Mouse (Mus musculus): ENCODE results near the gene Fam45a. TPM values are rescaled to one million over a fixed set of nuclear protein-coding genes. Genes with fewer than 3 reads are reported as not detected.
A peak's percentile ranks its signal among the peaks of the same experiment; 100 is the strongest.

The Fam45a gene
- polyA plus RNA-seq, 1 experiment from 2014 or later = 29.0 TPM

DNA sequence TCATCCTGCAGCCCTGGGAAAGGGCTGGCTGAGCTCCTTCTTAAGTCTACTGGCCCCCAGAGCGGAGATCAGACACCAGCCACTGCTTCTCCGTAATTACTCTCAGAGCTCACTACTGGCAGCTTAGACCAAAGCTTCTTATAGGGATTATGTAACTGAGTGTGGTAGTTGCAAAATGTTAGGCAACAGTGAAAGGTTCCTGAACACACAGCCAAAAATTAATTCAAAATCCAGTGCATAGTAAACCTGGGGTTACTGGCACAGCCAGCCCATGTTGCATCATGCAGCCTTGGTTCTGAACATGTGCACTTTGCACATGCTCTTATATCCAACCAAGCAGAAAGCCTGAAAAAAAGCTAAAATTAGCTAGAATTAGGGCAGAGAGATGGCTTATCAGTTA lies 16.1 kb upstream of the Fam45a start:
- Histone ChIP-seq H3K27ac (no peak overlapping the region), H3K27me3 (peaks cover 3% of the 10 kb centered on the region; the same call in 1 of the 2 replicates), H3K4me1 (0 out of 2 replicates have a peak, but pooled peaks cover 3% of the 10 kb centered on the region), H3K36me3 (no peaks in the 10 kb centered on the region), H3K4me2 (no peak overlapping the region), H3K4me3 (replicated peaks) (no peak overlapping the region), H3K9me3 (replicated peaks) (no peaks in the 10 kb centered on the region), H3K9ac (no peak overlapping the region)
- ATAC-seq (replicated peaks; ENCODE audit: low FRiP score) = no peak
- 86% methylated on average over 2 of the region's 2 CpGs for WGBS

DNA sequence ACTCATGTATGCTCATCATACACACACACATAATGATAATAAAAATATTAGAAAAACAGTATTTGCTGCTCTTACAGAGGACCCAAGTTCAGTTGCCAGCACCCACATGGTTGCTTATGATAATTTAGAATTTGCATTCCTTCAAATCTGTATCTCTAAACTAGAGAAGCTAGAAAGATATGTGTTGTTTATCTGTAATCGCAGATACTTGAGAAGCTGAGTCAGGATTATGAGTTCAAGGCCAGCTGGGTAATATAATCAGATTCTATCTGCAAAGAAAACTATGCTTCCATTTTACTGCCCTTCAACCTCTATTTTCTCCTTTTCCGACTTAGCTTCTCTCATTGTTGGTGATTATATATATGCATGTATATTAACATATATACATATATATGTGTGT lies 14.0 kb upstream of the Fam45a start:
- no peak overlapping the region for H3K4me2 ChIP-seq
- no peak overlapping the region for H3K27ac ChIP-seq
- H3K27me3 ChIP-seq = peaks cover 3% of the 10 kb centered on the region; the same call in 1 of the 2 replicates
- H3K9me3 ChIP-seq (replicated peaks) = no peaks in the 10 kb centered on the region
- 83% methylated on average over 2 of the region's 2 CpGs for WGBS
- no peaks in the 10 kb centered on the region for H3K4me1 ChIP-seq
- no peak for ATAC-seq (replicated peaks; ENCODE audit: low FRiP score)
- no peak overlapping the region for H3K4me3 ChIP-seq (replicated peaks)
- no peak overlapping the region for H3K9ac ChIP-seq
- no peaks in the 10 kb centered on the region for H3K36me3 ChIP-seq

DNA sequence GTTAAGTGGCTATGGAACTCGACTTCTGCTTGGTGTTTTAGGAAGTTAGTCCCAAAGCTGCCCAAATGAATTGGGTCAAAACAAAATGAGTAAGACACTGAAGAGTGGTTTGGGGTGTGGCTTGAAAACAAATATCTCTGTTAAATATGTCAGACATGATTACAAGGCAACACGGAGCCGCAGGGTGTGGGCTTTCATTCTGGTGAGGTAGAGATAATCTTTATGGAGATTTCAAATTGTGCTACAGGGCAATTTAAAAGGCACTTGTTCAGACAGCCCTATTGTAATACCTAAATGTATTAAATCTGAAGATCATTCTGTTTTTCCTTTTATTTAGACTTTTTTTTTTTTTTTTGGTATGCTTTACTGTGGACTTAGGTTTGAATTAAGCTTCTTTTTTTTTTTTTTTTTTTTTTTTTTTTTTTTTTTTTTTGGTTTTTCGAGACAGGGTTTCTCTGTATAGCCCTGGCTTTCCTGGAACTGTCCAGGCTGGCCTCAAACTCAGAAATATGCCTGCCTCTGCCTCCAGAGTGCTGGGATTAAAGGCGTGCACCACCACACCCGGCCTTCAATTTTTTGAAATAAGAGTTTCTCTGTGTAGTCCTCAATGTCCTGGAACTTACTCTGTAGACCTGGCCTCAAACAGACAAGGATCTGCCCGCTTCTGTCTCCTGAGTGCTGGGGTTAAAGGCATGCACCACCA lies 11.4 kb upstream of the Fam45a start:
- Histone ChIP-seq H3K9me3 (replicated peaks) (no peaks in the 10 kb centered on the region), H3K4me1 (no peaks in the 10 kb centered on the region), H3K9ac (no peak overlapping the region), H3K4me2 (no peak overlapping the region), H3K36me3 (no peaks in the 10 kb centered on the region), H3K4me3 (replicated peaks) (no peak overlapping the region), H3K27me3 (peaks cover 6% of the 10 kb centered on the region; the same call in 1 of the 2 replicates), H3K27ac (no peak overlapping the region)
- WGBS = 84% methylated on average over 7 of the region's 7 CpGs
- ATAC-seq (replicated peaks; ENCODE audit: low FRiP score) = no peak

DNA sequence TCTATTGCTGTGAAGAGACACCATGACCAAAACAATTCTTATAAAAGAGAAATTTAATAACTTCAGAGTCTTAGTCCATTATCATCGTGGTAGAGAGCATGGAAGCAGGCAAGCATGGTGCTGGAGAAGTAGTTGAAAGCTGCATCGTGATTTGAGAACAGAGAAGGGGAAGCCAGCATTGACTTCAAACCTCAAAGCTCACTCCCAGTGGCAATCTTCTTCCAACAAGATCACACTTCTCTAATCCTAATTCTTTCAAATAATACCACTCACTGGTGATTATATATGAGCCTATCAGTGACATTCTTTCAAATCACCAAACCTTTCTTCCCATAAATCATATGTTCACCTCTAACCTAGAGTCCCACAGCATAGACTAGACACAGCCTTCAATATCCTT lies 6.5 kb upstream of the Fam45a start:
- Histone ChIP-seq H3K27me3 (0 out of 2 replicates have a peak, but pooled peaks cover 3% of the 10 kb centered on the region), H3K4me1 (no peaks in the 10 kb centered on the region), H3K4me3 (replicated peaks) (no peak overlapping the region), H3K9me3 (replicated peaks) (no peaks in the 10 kb centered on the region), H3K27ac (no peak overlapping the region), H3K36me3 (no peaks in the 10 kb centered on the region), H3K9ac (no peak overlapping the region), H3K4me2 (no peak overlapping the region)
- WGBS = 62% methylated on average over 2 of the region's 2 CpGs
- no peak for ATAC-seq (replicated peaks; ENCODE audit: low FRiP score)

DNA sequence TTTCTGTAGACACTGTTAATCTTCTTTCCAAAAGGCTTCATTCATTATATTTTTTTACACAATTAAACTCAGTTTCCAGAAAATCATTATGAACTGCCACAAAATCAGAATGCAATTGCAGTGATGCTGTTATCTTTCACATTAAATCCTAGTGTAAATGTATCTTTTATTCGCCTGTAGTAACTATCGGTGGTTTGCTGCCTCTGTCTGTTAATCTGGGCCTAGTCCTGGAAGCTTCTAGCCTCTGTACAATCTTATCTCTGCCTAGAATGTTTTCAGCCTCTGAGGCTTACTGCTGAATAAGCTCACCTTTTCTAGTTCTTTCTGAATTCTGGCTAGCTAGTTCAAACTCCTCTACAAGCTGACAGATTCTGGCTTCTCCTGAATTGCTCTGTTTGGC lies 1.5 kb upstream of the Fam45a start:
- peaks cover under 1% of the 10 kb centered on the region for H3K36me3 ChIP-seq
- no peak overlapping the region for H3K4me2 ChIP-seq
- H3K4me3 ChIP-seq (replicated peaks) = no peak overlapping the region
- H3K9ac ChIP-seq = no peak overlapping the region
- H3K4me1 ChIP-seq = peaks cover 12% of the 10 kb centered on the region
- no peaks in the 10 kb centered on the region for H3K9me3 ChIP-seq (replicated peaks)
- H3K27ac ChIP-seq = no peak overlapping the region
- no peaks in the 10 kb centered on the region for H3K27me3 ChIP-seq
- ATAC-seq (replicated peaks; ENCODE audit: low FRiP score) = no peak
- 92% methylated on average over 2 of the region's 2 CpGs for WGBS

DNA sequence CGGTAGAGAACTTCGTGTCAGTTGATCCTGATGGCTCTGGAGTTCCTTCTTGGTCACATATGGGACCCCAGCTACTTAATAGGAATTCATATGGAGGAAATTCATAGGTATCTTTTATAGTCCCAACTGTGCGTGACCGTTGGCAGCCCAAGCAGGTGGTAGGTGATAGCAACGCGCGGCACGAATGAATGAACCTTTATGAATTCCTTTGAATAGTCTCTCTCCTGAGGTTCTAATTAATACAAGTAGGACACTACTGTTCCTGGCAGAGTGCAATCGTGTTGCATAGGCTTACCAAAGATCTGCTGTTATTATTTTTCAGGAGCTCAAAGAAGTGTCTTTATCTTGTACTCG lies 628 bp downstream of the Fam45a start:
- WGBS = 19% methylated on average over 10 of the region's 10 CpGs
- H3K4me2 ChIP-seq = peak overlapping the region; percentile 79
- H3K4me3 ChIP-seq (replicated peaks) = peak overlapping the region; percentile 77
- peak overlapping the region; percentile 77 for H3K9ac ChIP-seq
- no peaks in the 10 kb centered on the region for H3K27me3 ChIP-seq
- no peak for ATAC-seq (replicated peaks; ENCODE audit: low FRiP score)
- H3K36me3 ChIP-seq = peaks cover 17% of the 10 kb centered on the region
- H3K9me3 ChIP-seq (replicated peaks) = no peaks in the 10 kb centered on the region
- peaks cover 12% of the 10 kb centered on the region for H3K4me1 ChIP-seq
- peak overlapping the region; percentile 78 for H3K27ac ChIP-seq

DNA sequence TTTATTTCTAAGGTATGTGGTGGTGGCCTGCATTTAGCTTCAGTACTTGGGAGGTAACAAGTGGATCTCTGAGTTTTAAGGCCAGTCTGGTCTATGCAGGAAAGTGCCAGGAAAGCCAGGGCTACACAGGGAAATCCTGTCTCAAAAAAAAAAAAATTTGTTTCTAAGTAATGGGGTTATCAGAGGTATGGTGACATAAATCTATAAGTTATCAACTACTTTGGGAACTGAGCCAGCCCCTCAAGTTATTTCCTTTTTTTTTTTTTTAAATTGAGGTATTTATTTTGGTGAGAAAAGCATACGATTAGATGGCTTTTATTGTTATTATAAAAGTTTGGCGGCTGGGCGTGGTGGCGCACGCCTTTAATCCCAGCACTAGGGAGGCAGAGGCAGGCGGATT lies 1.7 kb downstream of the Fam45a start:
- peaks cover 12% of the 10 kb centered on the region for H3K4me1 ChIP-seq
- WGBS = 90% methylated on average over 6 of the region's 6 CpGs

DNA sequence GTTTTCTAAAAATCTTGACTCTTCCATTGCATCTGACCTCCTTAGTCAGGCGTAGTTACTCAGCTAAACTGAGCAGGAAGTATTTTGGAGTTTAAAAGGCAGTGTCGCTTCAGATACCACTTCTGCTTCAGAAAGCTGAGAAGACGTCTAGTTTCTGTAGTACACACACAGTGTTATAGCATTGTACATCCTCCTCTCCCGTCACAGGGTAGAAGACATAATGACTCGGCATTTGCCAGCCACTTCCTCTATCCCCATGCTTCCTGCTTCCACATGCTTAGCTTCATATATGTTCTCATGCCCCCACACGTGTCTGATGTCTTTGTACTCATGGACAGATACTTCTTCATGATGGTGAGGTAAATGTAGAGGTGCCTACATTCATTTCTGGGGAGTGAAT lies 7.3 kb downstream of the Fam45a start:
- Histone ChIP-seq H3K4me2 (no peak overlapping the region), H3K27ac (no peak overlapping the region), H3K36me3 (peaks cover 70% of the 10 kb centered on the region), H3K9me3 (replicated peaks) (no peaks in the 10 kb centered on the region), H3K4me1 (no peaks in the 10 kb centered on the region), H3K9ac (no peak overlapping the region), H3K27me3 (no peaks in the 10 kb centered on the region), H3K4me3 (replicated peaks) (no peak overlapping the region)
- 88% methylated on average over 6 of the region's 6 CpGs for WGBS
- ATAC-seq (replicated peaks; ENCODE audit: low FRiP score) = no peak

More for the DNA sequence above, 1.7 kb downstream of the Fam45a start:
- Histone ChIP-seq H3K4me3 (replicated peaks) (no peak overlapping the region), H3K4me2 (no peak overlapping the region), H3K9me3 (replicated peaks) (no peaks in the 10 kb centered on the region), H3K9ac (no peak overlapping the region), H3K27me3 (no peaks in the 10 kb centered on the region), H3K27ac (no peak overlapping the region), H3K36me3 (peaks cover 23% of the 10 kb centered on the region)
- no peak for ATAC-seq (replicated peaks; ENCODE audit: low FRiP score)

DNA sequence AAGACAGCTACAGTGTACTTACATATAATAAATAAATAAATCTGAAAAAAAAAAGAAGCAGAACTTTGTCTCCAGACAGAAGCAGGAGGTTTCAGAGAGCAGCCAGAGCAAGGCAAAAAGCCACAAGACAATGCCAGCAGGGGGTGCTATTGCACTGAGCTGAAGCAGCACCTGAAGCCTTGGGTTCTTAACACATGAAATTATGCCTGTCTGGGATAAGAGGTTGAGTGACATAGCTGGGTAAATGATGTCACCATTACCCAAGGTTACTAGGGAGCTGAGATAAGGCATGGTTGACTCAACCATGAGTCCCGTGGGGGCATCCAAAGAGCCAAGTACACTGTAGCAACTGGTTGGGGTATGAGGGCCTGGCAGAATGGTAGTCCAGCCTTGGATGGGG lies 26.4 kb downstream of the Fam45a start:
- no peaks in the 10 kb centered on the region for H3K9me3 ChIP-seq (replicated peaks)
- no peaks in the 10 kb centered on the region for H3K27me3 ChIP-seq
- no peak overlapping the region for H3K4me3 ChIP-seq (replicated peaks)
- peaks cover 82% of the 10 kb centered on the region for H3K36me3 ChIP-seq
- H3K4me1 ChIP-seq = no peaks in the 10 kb centered on the region
- no peak for ATAC-seq (replicated peaks; ENCODE audit: low FRiP score)
- H3K9ac ChIP-seq = no peak overlapping the region
- no peak overlapping the region for H3K4me2 ChIP-seq
- H3K27ac ChIP-seq = no peak overlapping the region
- WGBS = 80% methylated on average over 1 of the region's 1 CpGs

DNA sequence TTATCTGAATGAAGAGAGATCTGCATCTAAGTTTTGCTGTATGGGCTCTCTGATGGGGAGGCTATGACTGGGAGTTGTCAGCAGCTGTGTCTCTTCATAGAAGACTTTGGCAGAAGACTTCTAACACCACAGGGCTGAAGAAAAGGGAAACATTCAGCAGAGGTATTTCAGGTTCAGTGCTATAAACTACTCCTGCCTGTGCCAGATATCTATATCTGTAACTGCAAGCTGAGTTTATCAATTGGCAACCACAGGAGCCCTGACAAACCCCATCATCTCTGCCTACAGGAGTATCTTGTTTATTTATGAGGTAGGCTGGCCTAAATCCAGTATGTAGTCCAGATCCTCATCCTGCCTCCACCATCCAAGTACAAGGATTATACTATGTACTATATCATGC lies 31.9 kb downstream of the Fam45a start:
- ATAC-seq (replicated peaks; ENCODE audit: low FRiP score) = no peak
- H3K9ac ChIP-seq = no peak overlapping the region
- no peak overlapping the region for H3K27ac ChIP-seq
- H3K27me3 ChIP-seq = no peaks in the 10 kb centered on the region
- H3K4me2 ChIP-seq = no peak overlapping the region
- no peaks in the 10 kb centered on the region for H3K9me3 ChIP-seq (replicated peaks)
- peaks cover 43% of the 10 kb centered on the region for H3K36me3 ChIP-seq
- H3K4me3 ChIP-seq (replicated peaks) = no peak overlapping the region
- H3K4me1 ChIP-seq = no peaks in the 10 kb centered on the region

DNA sequence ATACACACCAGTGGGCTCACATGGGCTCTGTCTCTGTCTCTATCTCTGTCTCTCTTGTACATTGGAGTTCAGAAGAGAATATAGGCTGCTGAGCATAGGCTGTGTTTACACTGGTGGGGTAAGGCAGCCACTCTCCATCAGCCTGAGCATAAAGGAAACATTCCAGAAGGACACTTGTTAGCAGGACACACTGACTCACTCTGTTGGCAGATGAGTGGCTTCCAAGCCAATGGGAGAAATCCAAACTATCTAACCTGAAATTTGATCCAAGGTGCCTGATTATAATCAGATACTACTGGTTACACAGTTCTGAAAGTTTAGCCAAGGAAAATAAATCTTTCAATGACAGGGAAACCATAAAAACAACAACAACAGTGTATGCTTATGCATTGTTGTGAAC lies 34.3 kb downstream of the Fam45a start:
- H3K27ac ChIP-seq = no peak overlapping the region
- peaks cover 33% of the 10 kb centered on the region for H3K36me3 ChIP-seq
- H3K27me3 ChIP-seq = no peaks in the 10 kb centered on the region
- no peak overlapping the region for H3K9ac ChIP-seq
- no peaks in the 10 kb centered on the region for H3K9me3 ChIP-seq (replicated peaks)
- no peak for ATAC-seq (replicated peaks; ENCODE audit: low FRiP score)
- H3K4me2 ChIP-seq = no peak overlapping the region
- no peak overlapping the region for H3K4me3 ChIP-seq (replicated peaks)
- no peaks in the 10 kb centered on the region for H3K4me1 ChIP-seq

DNA sequence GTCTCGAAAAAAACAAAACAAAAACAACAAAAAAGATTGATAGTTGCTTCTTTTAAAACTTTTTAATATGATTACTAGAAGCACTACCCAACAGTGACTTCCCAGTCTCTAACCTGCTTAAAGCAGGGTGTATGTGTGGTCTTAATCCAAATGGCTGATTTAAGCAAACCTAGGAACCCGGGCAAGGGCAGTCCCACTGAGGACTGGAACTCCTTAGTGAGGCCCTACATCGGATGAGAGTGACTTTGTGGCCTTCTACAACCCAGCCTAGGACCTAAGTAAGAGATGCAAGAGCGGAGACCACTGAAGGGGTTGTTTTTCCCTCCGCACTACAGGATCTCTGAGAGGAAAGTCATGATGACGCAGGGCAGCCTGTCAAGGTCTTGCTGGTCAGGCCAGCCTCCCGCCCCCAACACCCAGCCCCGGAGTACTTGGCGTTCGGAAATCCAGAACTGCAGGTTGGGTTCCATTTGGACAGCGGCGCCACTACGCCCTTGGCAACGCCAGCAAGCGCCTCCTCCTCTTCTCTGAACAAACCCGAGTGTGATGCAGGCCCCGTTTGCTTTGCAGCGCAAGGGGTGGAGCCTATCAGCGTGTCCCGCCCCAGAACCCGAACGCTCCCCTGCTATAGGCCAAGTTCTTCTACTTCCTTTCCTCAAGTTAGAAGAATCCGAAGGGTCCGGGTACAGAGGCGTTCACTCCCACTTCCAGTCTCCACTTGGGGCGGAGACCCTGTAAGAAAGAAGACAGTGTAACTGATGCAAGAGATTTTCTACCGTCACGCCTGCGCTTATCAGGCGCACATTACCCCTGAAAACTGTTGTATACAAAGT lies 49.7 kb downstream of the Fam45a start, which contains the start of gene Sfxn4:
Sfxn4 (minus strand) TSS at position 612 of the 833 bp plus-strand sequence.
- H3K4me2 ChIP-seq = peak within 1 kb of the TSS; percentile 61
- peak; percentile 100 for ATAC-seq (replicated peaks; ENCODE audit: low FRiP score)
- no peaks in the 10 kb centered on the region for H3K27me3 ChIP-seq
- H3K27ac ChIP-seq = peak within 1 kb of the TSS; percentile 81
- WGBS = 3% methylated on average over 30 of the region's 30 CpGs
- peak within 1 kb of the TSS; percentile 61 for H3K4me3 ChIP-seq (replicated peaks)
- peaks cover 31% of the 10 kb centered on the region for H3K36me3 ChIP-seq
- H3K9me3 ChIP-seq (replicated peaks) = no peaks in the 10 kb centered on the region
- H3K9ac ChIP-seq = peak within 1 kb of the TSS; percentile 52
- H3K4me1 ChIP-seq = no peaks in the 10 kb centered on the region; the same call in 1 of the 2 replicates

Data from kidney, embryonic 15.5 days (tissue).